Mouse (Mus musculus) thymus, postnatal 10 days (tissue): ENCODE data around the gene Tmed9.
A peak's percentile ranks its signal among the peaks of the same experiment; 100 is the strongest.
"Not testable (repeated sequence)": the region's sequence is repeated elsewhere in the genome, so short reads cannot be mapped to it uniquely, and the experiment has no call there.

Experiments
- DNase-seq, 2 experiments: peaks; one replicate each; pipeline ENCODE4 v3.0.0; 2021; ENCODE audit warnings: low spot score in 2 of 2

The Tmed9 gene

GRCm38 (mm10) chr13:55607624-55608006 lies 34.1 kb downstream of the Tmed9 start:
- DNase-seq: no peak

- no peak for DNase-seq
Measured at GRCm38 (mm10) chr13:55611996-55612395, 38.5 kb downstream of the Tmed9 start.

GRCm38 (mm10) chr13:55613471-55613870 lies 39.9 kb downstream of the Tmed9 start:
- DNase-seq: no peak

- DNase-seq: no peak
Measured at GRCm38 (mm10) chr13:55619328-55619727, 45.8 kb downstream of the Tmed9 start.

- no peak for DNase-seq
Measured at GRCm38 (mm10) chr13:55620275-55620674, 46.7 kb downstream of the Tmed9 start.

- not testable (repeated sequence) for DNase-seq
Measured at GRCm38 (mm10) chr13:55622156-55622648, 48.7 kb downstream of the Tmed9 start.

GRCm38 (mm10) chr13:55622649-55623541 lies 49.4 kb downstream of the Tmed9 start, which contains the start of gene Caml:
Gene Caml, plus strand, starts transcription at chr13:55623005.
- DNase-seq: peak; percentile 75 to 77

- peak; percentile 72 to 94 for DNase-seq
Measured at GRCm38 (mm10) chr13:55634639-55635127, 61.2 kb downstream of the Tmed9 start, which contains the start of gene Ddx46. Gene Ddx46, plus strand, starts transcription at chr13:55635027.

- no peak for DNase-seq
Measured at GRCm38 (mm10) chr13:55635146-55635571, 61.6 kb downstream of the Tmed9 start.

- no peak for DNase-seq
Measured at GRCm38 (mm10) chr13:55636185-55636983, 62.9 kb downstream of the Tmed9 start.

- peak; percentile 24 to 72 for DNase-seq
Measured at GRCm38 (mm10) chr13:55640480-55640879, 66.9 kb downstream of the Tmed9 start.

- DNase-seq: peak; percentile 31 to 46
Measured at GRCm38 (mm10) chr13:55644525-55644924, 71.0 kb downstream of the Tmed9 start.
